Mouse (Mus musculus): ENCODE results near the gene Ube3b.

Ube3b gene

GRCm38 (mm10) chr5:114407810-114408209 is 27.4 kb downstream of the Ube3b start:
- ChIA-PET CTCF (interaction anchor here in 1 of 4 experiments (1.0 kb wide), 1 partner anchor 99 kb away, joined by 3 read pairs; no protein-coding TSS in a partner anchor), POLR2A (interaction anchor here in 3 of 4 experiments (0.5 to 1.7 kb wide), 6 partner anchors 10 to 141 kb away, joined by 3 to 7 read pairs (median 4); no protein-coding TSS in a partner anchor)

- ChIA-PET POLR2A (interaction anchor here in 1 of 4 experiments (1.0 to 1.7 kb wide), 4 partner anchors 9 to 129 kb away, joined by 3 to 7 read pairs (median 4); no protein-coding TSS in a partner anchor), CTCF (interaction anchor here in 1 of 4 experiments (0.6 kb wide), 1 partner anchor 54 kb away, joined by 3 read pairs; no protein-coding TSS in a partner anchor)
These were observed 28.4 kb downstream of the Ube3b start for GRCm38 (mm10) chr5:114408846-114409245.

- ChIA-PET CTCF (interaction anchor here in 2 of 4 experiments (0.7 to 1.1 kb wide), 2 partner anchors 51 to 137 kb away, joined by 3 read pairs; partner anchors contain the start of gene Foxn4 (in 1 of the 2)), POLR2A (interaction anchor here in 3 of 4 experiments (0.5 to 1.5 kb wide), 13 partner anchors 10 to 132 kb away, joined by 3 to 7 read pairs (median 3); partner anchors contain the start of genes Mmab (in 1 of the 3) and Mvk (in 1 of the 3))
These were observed 30.0 kb downstream of the Ube3b start for GRCm38 (mm10) chr5:114410429-114410828.

- ChIA-PET POLR2A (interaction anchor here in 3 of 4 experiments (0.6 to 1.3 kb wide), 4 partner anchors 9 to 611 kb away, joined by 3 to 4 read pairs (median 3); no protein-coding TSS in a partner anchor), CTCF (no interaction called here)
These were observed 32.1 kb downstream of the Ube3b start for GRCm38 (mm10) chr5:114412361-114412998.

- CTCF ChIA-PET = no interaction called here
- POLR2A ChIA-PET = interaction anchor here in 2 of 4 experiments (0.7 to 1.3 kb wide), 2 partner anchors 8 to 89 kb away, joined by 4 to 7 read pairs; no protein-coding TSS in a partner anchor
These were observed 32.8 kb downstream of the Ube3b start for GRCm38 (mm10) chr5:114413067-114413735.

GRCm38 (mm10) chr5:114415606-114416005 is 35.2 kb downstream of the Ube3b start:
- CTCF ChIA-PET = no interaction called here
- POLR2A ChIA-PET = interaction anchor here in 1 of 4 experiments (1.8 kb wide), 1 partner anchor 45 kb away, joined by 4 read pairs; no protein-coding TSS in a partner anchor

- ChIA-PET CTCF (interaction anchor here in 1 of 4 experiments (0.6 kb wide), 1 partner anchor 125 kb away, joined by 6 read pairs; no protein-coding TSS in a partner anchor), POLR2A (interaction anchor here in 3 of 4 experiments (0.7 to 5.0 kb wide), 7 partner anchors 8 to 240 kb away, joined by 3 to 28 read pairs (median 3); partner anchors contain the start of genes Kctd10 (in 1 of the 3), Mmab (in 1 of the 3), Mvk (in 1 of the 3) and Ube3b (in 1 of the 3))
These were observed 36.4 kb downstream of the Ube3b start for GRCm38 (mm10) chr5:114416855-114417254.

- CTCF ChIA-PET = interaction anchor here in 3 of 4 experiments (0.9 to 1.6 kb wide), 3 partner anchors 14 to 103 kb away, joined by 3 to 4 read pairs (median 4); no protein-coding TSS in a partner anchor
- POLR2A ChIA-PET = interaction anchor here in 3 of 4 experiments (0.7 to 5.0 kb wide), 6 partner anchors 11 to 145 kb away, joined by 3 to 28 read pairs (median 3); partner anchors contain the start of genes Foxn4 (in 1 of the 3), Mmab (in 1 of the 3) and Mvk (in 1 of the 3)
These were observed 38.1 kb downstream of the Ube3b start for GRCm38 (mm10) chr5:114418541-114418940.

GRCm38 (mm10) chr5:114421561-114422298 is 41.3 kb downstream of the Ube3b start:
- CTCF ChIA-PET = interaction anchor here in 2 of 4 experiments (0.5 to 2.3 kb wide), 5 partner anchors 38 to 608 kb away, joined by 3 to 5 read pairs (median 4); no protein-coding TSS in a partner anchor
- POLR2A ChIA-PET = interaction anchor here in 3 of 4 experiments (0.8 to 5.0 kb wide), 14 partner anchors 9 to 146 kb away, joined by 3 to 28 read pairs (median 4); partner anchors contain the start of genes Mmab (in 3 of the 3), Mvk (in 3 of the 3) and Fam222a (in 1 of the 3)

- POLR2A ChIA-PET = interaction anchor here in 2 of 4 experiments (0.9 to 2.0 kb wide), 5 partner anchors 9 to 246 kb away, joined by 3 to 5 read pairs (median 4); partner anchors contain the start of gene Mmab (in 1 of the 2)
These were observed 42.2 kb downstream of the Ube3b start for GRCm38 (mm10) chr5:114422591-114422990.

GRCm38 (mm10) chr5:114423961-114424360 is 43.6 kb downstream of the Ube3b start:
- ChIA-PET CTCF (interaction anchor here in 2 of 4 experiments (0.6 kb wide), 2 partner anchors 85 to 1225 kb away, joined by 5 read pairs; no protein-coding TSS in a partner anchor), POLR2A (interaction anchor here in 3 of 4 experiments (1.3 to 1.9 kb wide), 4 partner anchors 13 to 20 kb away, joined by 3 to 5 read pairs (median 4); partner anchors contain the start of genes Mmab (in 2 of the 3) and Mvk (in 2 of the 3))

More at GRCm38 (mm10) chr5:114422591-114422990, 42.2 kb downstream of the Ube3b start:
- CTCF ChIA-PET = interaction anchor here in 1 of 4 experiments (0.9 to 1.2 kb wide), 3 partner anchors 40 to 175 kb away, joined by 3 to 4 read pairs (median 3); no protein-coding TSS in a partner anchor

- CTCF ChIA-PET = no interaction called here
These were observed 46.3 kb downstream of the Ube3b start for GRCm38 (mm10) chr5:114426732-114427131.

GRCm38 (mm10) chr5:114428621-114429020 is 48.2 kb downstream of the Ube3b start:
- ChIA-PET POLR2A (interaction anchor here in 1 of 4 experiments (1.0 to 1.2 kb wide), 4 partner anchors 8 to 33 kb away, joined by 3 to 4 read pairs (median 3); partner anchors contain the start of genes Mmab and Mvk), CTCF (no interaction called here)

More at GRCm38 (mm10) chr5:114426732-114427131, 46.3 kb downstream of the Ube3b start:
- POLR2A ChIA-PET = interaction anchor here in 1 of 4 experiments (0.9 kb wide), 1 partner anchor 9 kb away, joined by 4 read pairs; no protein-coding TSS in a partner anchor

GRCm38 (mm10) chr5:114429781-114430180 is 49.4 kb downstream of the Ube3b start:
- POLR2A ChIA-PET = interaction anchor here in 2 of 4 experiments (1.0 to 1.5 kb wide), 6 partner anchors 9 to 112 kb away, joined by 3 to 4 read pairs (median 3); partner anchors contain the start of genes Mmab (in 1 of the 2) and Mvk (in 1 of the 2)
- CTCF ChIA-PET = interaction anchor here in 1 of 4 experiments (1.2 kb wide), 1 partner anchor 31 kb away, joined by 3 read pairs; no protein-coding TSS in a partner anchor

- ChIA-PET POLR2A (interaction anchor here in 1 of 4 experiments (1.4 to 1.8 kb wide), 3 partner anchors 9 to 13 kb away, joined by 3 to 4 read pairs (median 4); partner anchors contain the start of genes Mmab and Mvk), CTCF (interaction anchor here in 1 of 4 experiments (1.8 kb wide), 1 partner anchor 10 kb away, joined by 5 read pairs; the partner anchor contains the start of genes Mmab and Mvk)
These were observed 54.0 kb downstream of the Ube3b start for GRCm38 (mm10) chr5:114434359-114434758.

- CTCF ChIA-PET = interaction anchor here in 1 of 4 experiments (1.8 kb wide), 1 partner anchor 9 kb away, joined by 5 read pairs; the partner anchor contains the start of genes Mmab and Mvk
- POLR2A ChIA-PET = interaction anchor here in 2 of 4 experiments (0.9 to 1.4 kb wide), 5 partner anchors 8 to 25 kb away, joined by 3 to 6 read pairs (median 4); partner anchors contain the start of genes Mmab (in 2 of the 2) and Mvk (in 2 of the 2)
These were observed 55.2 kb downstream of the Ube3b start for GRCm38 (mm10) chr5:114435588-114435987.
